8 mouse cellular contexts compared by ENCODE assay signal in genomic region chr4:126058997-126059362, GRCm38 (mm10). TPM values are rescaled to one million over a fixed set of nuclear protein-coding genes. Genes with fewer than 3 reads are reported as not detected.
DNase-seq lines count a peak whose midpoint lies in the region; ATAC-seq and TF ChIP-seq lines count a peak whose summit lies in the region.

No protein-coding gene starts in this region.

- ATAC-seq in heart, embryonic 12.5 days (ENCODE audit: insufficient number of reproducible peaks, low FRiP score), result no peak
- ATAC-seq in G1E (ENCODE audit: extremely low read depth, insufficient number of reproducible peaks, low FRiP score, poor library complexity, severe bottlenecking), result no peak
- ATAC-seq in limb, embryonic 15.5 days (ENCODE audit: insufficient number of reproducible peaks, low FRiP score, low TSS enrichment, low read depth), result no peak

- no peak overlapping the region for H3K27ac ChIP-seq in heart, embryonic 12.5 days (ENCODE audit: poor library complexity, severe bottlenecking)
- H3K27ac ChIP-seq in hindbrain, embryonic 10.5 days, result peak overlapping the region; percentile 88
- no peak overlapping the region for H3K27ac ChIP-seq in limb, embryonic 15.5 days
- H3K27ac ChIP-seq in small intestine, adult 2 months (ENCODE audit: insufficient read depth, low read depth, low read length), result no peak overlapping the region

- H3K4me2 ChIP-seq in heart, embryonic 12.5 days, result peak overlapping the region; percentile 92
- H3K4me2 ChIP-seq in limb, embryonic 15.5 days, result peak overlapping the region; percentile 90

- peak overlapping the region; percentile 74 for H3K9ac ChIP-seq in heart, embryonic 12.5 days
- H3K9ac ChIP-seq in limb, embryonic 15.5 days, result peak overlapping the region; percentile 55

- no peaks in the 10 kb centered on the region for H3K9me3 ChIP-seq in heart, embryonic 12.5 days (replicated peaks)
- H3K9me3 ChIP-seq in G1E (replicated peaks), result no peaks in the 10 kb centered on the region
- H3K9me3 ChIP-seq in hindbrain, embryonic 10.5 days, result no peaks in the 10 kb centered on the region
- no peaks in the 10 kb centered on the region for H3K9me3 ChIP-seq in limb, embryonic 15.5 days

- H3K27me3 ChIP-seq in heart, embryonic 12.5 days (replicated peaks), result no peaks in the 10 kb centered on the region
- no peaks in the 10 kb centered on the region for H3K27me3 ChIP-seq in G1E (ENCODE audit: insufficient read depth, low read length)
- no peaks in the 10 kb centered on the region for H3K27me3 ChIP-seq in hindbrain, embryonic 10.5 days (ENCODE audit: insufficient read depth, poor library complexity, severe bottlenecking)
- no peaks in the 10 kb centered on the region for H3K27me3 ChIP-seq in limb, embryonic 15.5 days
- H3K27me3 ChIP-seq in small intestine, adult 2 months (ENCODE audit: control insufficient read depth, insufficient read depth, low read length), result no peaks in the 10 kb centered on the region

- TF ChIP-seq POLR2A in small intestine, adult 2 months (IDR thresholded peaks at IDR 0.05; ENCODE audit: low read depth, low read length), result no peak

- no peak for TF ChIP-seq CTCF in G1E (IDR thresholded peaks at IDR 0.05; ENCODE audit: low read depth, low read length)
- TF ChIP-seq CTCF in small intestine, adult 2 months (IDR thresholded peaks at IDR 0.05; ENCODE audit: extremely low read depth, insufficient read length, insufficient replicate concordance, low read depth, low read length), result no peak

- H3K4me1 ChIP-seq in heart, embryonic 12.5 days (replicated peaks), result peaks cover 17% of the 10 kb centered on the region
- peaks cover 27% of the 10 kb centered on the region for H3K4me1 ChIP-seq in G1E (ENCODE audit: insufficient read depth, low read depth, low read length)
- H3K4me1 ChIP-seq in hindbrain, embryonic 10.5 days (replicated peaks), result peaks cover 24% of the 10 kb centered on the region
- H3K4me1 ChIP-seq in limb, embryonic 15.5 days, result peaks cover 17% of the 10 kb centered on the region
- peaks cover 10% of the 10 kb centered on the region; the same call in 1 of the 2 replicates for H3K4me1 ChIP-seq in small intestine, adult 2 months (ENCODE audit: control insufficient read depth, insufficient read depth, insufficient read length, low read length)

- WGBS in heart, embryonic 12.5 days, result 40% methylated on average over 9 of the region's 9 CpGs
- 43% methylated on average over 9 of the region's 9 CpGs for WGBS in hindbrain, embryonic 10.5 days
- WGBS in limb, embryonic 15.5 days, result 42% methylated on average over 9 of the region's 9 CpGs
- WGBS in small intestine, adult 2 months, result 38% methylated on average over 9 of the region's 9 CpGs

- H3K4me3 ChIP-seq in heart, embryonic 12.5 days, result peak overlapping the region; percentile 61
- peak overlapping the region; percentile 87 for H3K4me3 ChIP-seq in G1E (ENCODE audit: low read depth, low read length)
- H3K4me3 ChIP-seq in hindbrain, embryonic 10.5 days, result peak overlapping the region; percentile 76
- peak overlapping the region; percentile 76 for H3K4me3 ChIP-seq in limb, embryonic 15.5 days
- H3K4me3 ChIP-seq in small intestine, adult 2 months (ENCODE audit: low read depth, low read length), result peak overlapping the region; percentile 84

- no peak for DNase-seq in heart, adult 11 months
- no peak for DNase-seq in G1E (ENCODE audit: low spot score)
- no peak for DNase-seq in hindbrain, embryonic 10.5 days (ENCODE audit: low spot score)
- DNase-seq in urinary bladder, postnatal 4 days (ENCODE audit: low spot score in 2 of 2), result no peak
- no peak for DNase-seq in gastrocnemius, postnatal 25 days

- H3K36me3 ChIP-seq in heart, embryonic 12.5 days, result peaks cover 20% of the 10 kb centered on the region
- H3K36me3 ChIP-seq in G1E (replicated peaks), result peaks cover 28% of the 10 kb centered on the region
- H3K36me3 ChIP-seq in hindbrain, embryonic 10.5 days, result peaks cover 28% of the 10 kb centered on the region
- peaks cover 26% of the 10 kb centered on the region for H3K36me3 ChIP-seq in limb, embryonic 15.5 days
- H3K36me3 ChIP-seq in small intestine, adult 2 months (ENCODE audit: control insufficient read depth, insufficient read depth, low read length), result peaks cover 12% of the 10 kb centered on the region

RNA-seq across cellular contexts. Expression of gene Oscp1, which starts 0.6 kb away (rescaled TPM):
- 5.9 and 7.7 TPM in 2 replicates for polyA plus RNA-seq in heart, embryonic 12.5 days (2016; fragmentation: Nextera tagmentation; extraction: Ambion mirVana)
- total RNA-seq in G1E (2014; fragmentation: Nextera tagmentation), result 6.6 and 10.8 TPM in 2 replicates
- total RNA-seq in G1E (2017), result 9.6 and 9.8 TPM in 2 replicates
- polyA plus RNA-seq in G1E (2012), result 0.18 and 1.9 TPM in 2 replicates
- polyA plus RNA-seq in hindbrain, embryonic 10.5 days (2016; fragmentation: Nextera tagmentation; extraction: Ambion mirVana), result 27.7 and 30.9 TPM in 2 replicates
- 11.5 TPM in 2 replicates for polyA plus RNA-seq in limb, embryonic 15.5 days (2015; fragmentation: Nextera tagmentation; extraction: Ambion mirVana)
- polyA plus RNA-seq in small intestine, adult 2 months (2012; rRNA removed), result 0.37 and 1.6 TPM in 2 replicates
- total RNA-seq in gastrocnemius, postnatal 25 days (2021), result 1 to 10 TPM in 1 of 2 experiments, under 1 TPM in 1; 0.72 to 2.2 TPM

RNA-seq across cellular contexts. Expression of gene Mrps15, which starts 12.3 kb away (rescaled TPM):
- polyA plus RNA-seq in heart, embryonic 12.5 days (2016; fragmentation: Nextera tagmentation; extraction: Ambion mirVana), result 142 and 146 TPM in 2 replicates
- total RNA-seq in G1E (2014; fragmentation: Nextera tagmentation), result 178 and 214 TPM in 2 replicates
- total RNA-seq in G1E (2017), result 66.0 and 84.8 TPM in 2 replicates
- 217 and 293 TPM in 2 replicates for polyA plus RNA-seq in G1E (2012)
- 139 and 147 TPM in 2 replicates for polyA plus RNA-seq in hindbrain, embryonic 10.5 days (2016; fragmentation: Nextera tagmentation; extraction: Ambion mirVana)
- polyA plus RNA-seq in limb, embryonic 15.5 days (2015; fragmentation: Nextera tagmentation; extraction: Ambion mirVana), result 125 and 130 TPM in 2 replicates
- polyA plus RNA-seq in small intestine, adult 2 months (2012; rRNA removed), result 130 and 204 TPM in 2 replicates
- 10 to 100 TPM; 65.8 to 68.8 TPM for total RNA-seq in gastrocnemius, postnatal 25 days (2021)

RNA-seq across cellular contexts. Expression of gene Csf3r, which starts 34.6 kb away (rescaled TPM):
- polyA plus RNA-seq in heart, embryonic 12.5 days (2016; fragmentation: Nextera tagmentation; extraction: Ambion mirVana), result 0.15 and 0.30 TPM in 2 replicates
- total RNA-seq in G1E (2014; fragmentation: Nextera tagmentation) (not detected in 2 replicates), G1E (2017) (0.05 TPM in 1 of 2 replicates, not detected in the other)
- 0.02 TPM in 1 of 2 replicates, not detected in the other for polyA plus RNA-seq in G1E (2012)
- 0.70 and 1.1 TPM in 2 replicates for polyA plus RNA-seq in hindbrain, embryonic 10.5 days (2016; fragmentation: Nextera tagmentation; extraction: Ambion mirVana)
- polyA plus RNA-seq in limb, embryonic 15.5 days (2015; fragmentation: Nextera tagmentation; extraction: Ambion mirVana), result 0.66 and 1.2 TPM in 2 replicates
- polyA plus RNA-seq in small intestine, adult 2 months (2012; rRNA removed), result 2.1 and 2.3 TPM in 2 replicates
- under 1 TPM; 0.13 to 0.21 TPM for total RNA-seq in gastrocnemius, postnatal 25 days (2021)

RNA-seq across cellular contexts. Expression of gene Lsm10, which starts 37.4 kb away (rescaled TPM):
- polyA plus RNA-seq in heart, embryonic 12.5 days (2016; fragmentation: Nextera tagmentation; extraction: Ambion mirVana), result 36.3 and 41.2 TPM in 2 replicates
- 37.8 and 37.9 TPM in 2 replicates for total RNA-seq in G1E (2014; fragmentation: Nextera tagmentation)
- total RNA-seq in G1E (2017), result 39.3 and 40.3 TPM in 2 replicates
- 9.7 and 12.6 TPM in 2 replicates for polyA plus RNA-seq in G1E (2012)
- polyA plus RNA-seq in hindbrain, embryonic 10.5 days (2016; fragmentation: Nextera tagmentation; extraction: Ambion mirVana), result 46.8 and 49.1 TPM in 2 replicates
- polyA plus RNA-seq in limb, embryonic 15.5 days (2015; fragmentation: Nextera tagmentation; extraction: Ambion mirVana), result 50.1 and 51.2 TPM in 2 replicates
- polyA plus RNA-seq in small intestine, adult 2 months (2012; rRNA removed), result 10.7 and 13.3 TPM in 2 replicates
- 1 to 10 TPM; 6.7 to 7.6 TPM for total RNA-seq in gastrocnemius, postnatal 25 days (2021)

RNA-seq across cellular contexts. Expression of gene Stk40, which starts 44.8 kb away (rescaled TPM):
- 35.0 and 35.2 TPM in 2 replicates for polyA plus RNA-seq in heart, embryonic 12.5 days (2016; fragmentation: Nextera tagmentation; extraction: Ambion mirVana)
- 30.9 and 41.2 TPM in 2 replicates for total RNA-seq in G1E (2014; fragmentation: Nextera tagmentation)
- 20.5 and 20.8 TPM in 2 replicates for total RNA-seq in G1E (2017)
- polyA plus RNA-seq in G1E (2012), result 68.2 and 68.5 TPM in 2 replicates
- polyA plus RNA-seq in hindbrain, embryonic 10.5 days (2016; fragmentation: Nextera tagmentation; extraction: Ambion mirVana), result 46.9 and 47.2 TPM in 2 replicates
- polyA plus RNA-seq in limb, embryonic 15.5 days (2015; fragmentation: Nextera tagmentation; extraction: Ambion mirVana), result 32.4 and 35.4 TPM in 2 replicates
- 14.5 and 24.0 TPM in 2 replicates for polyA plus RNA-seq in small intestine, adult 2 months (2012; rRNA removed)
- total RNA-seq in gastrocnemius, postnatal 25 days (2021), result 10 to 100 TPM; 70.8 to 75.6 TPM
